Mouse (Mus musculus): ENCODE results near the gene Cfap65.

GRCm38 (mm10) chr1:74883441-74883840 is 52.0 kb downstream of the Cfap65 start:
- TF ChIP-seq EP300 (IDR thresholded peaks at IDR 0.05; ENCODE audit: low read length) (no peak), CTCF (conservative IDR thresholded peaks at IDR 0.05 in 1 of 2, IDR thresholded peaks at IDR 0.05 in 1 of 2; ENCODE audit: low read depth in 2 of 2, low read length in 2 of 2) (no peak), USF2 (conservative IDR thresholded peaks at IDR 0.05; ENCODE audit: low read depth, low read length) (no peak), MAZ (IDR thresholded peaks at IDR 0.05; ENCODE audit: low read depth, low read length) (no peak), ZNF384 (IDR thresholded peaks at IDR 0.05; ENCODE audit: low read depth, low read length) (no peak), E2F4 (IDR thresholded peaks at IDR 0.05; ENCODE audit: insufficient replicate concordance, low read depth, low read length) (no peak)
